Mouse (Mus musculus) liver, adult 2 months (tissue): ENCODE data around the gene Eef2k.

ENCODE experiments used
- CTCF ChIP-seq: fragments of 200-500 bp; IDR thresholded peaks from 2 replicates; pipeline ENCODE4 v1.5.1; 2011; ENCODE audit warnings: low read depth, low read length, control low read depth
- POLR2A ChIP-seq: fragments of 200-500 bp; IDR thresholded peaks from 2 replicates; pipeline ENCODE4 v1.6.1; 2011; ENCODE audit warnings: low read length, control low read depth; ENCODE audit not compliant: insufficient read depth; ENCODE audit errors: extremely low read depth

DNA sequence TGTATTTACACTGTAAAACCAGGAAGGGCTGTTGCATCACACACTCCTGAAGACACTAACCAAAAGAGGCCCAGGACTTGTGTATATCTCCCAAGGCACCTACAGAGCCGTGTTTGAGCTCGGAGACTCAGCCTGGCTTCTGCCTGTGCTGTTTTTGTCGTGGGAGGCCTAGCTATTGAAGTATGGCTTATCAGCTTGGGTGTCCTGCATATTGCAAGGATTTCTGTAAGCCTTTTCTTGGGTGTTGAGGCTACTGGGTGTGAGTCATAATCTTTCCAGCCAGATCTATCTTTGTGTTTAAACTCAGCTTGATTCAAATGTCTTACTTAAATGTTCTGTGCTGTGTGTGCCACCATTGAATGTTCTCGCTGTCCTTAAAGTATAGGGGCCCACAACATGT, 93.9 kb downstream of the Eef2k start:
- TF ChIP-seq CTCF (no peak), POLR2A (no peak)
